Mouse (Mus musculus): ENCODE measurements around the gene Olfr373. TPM values are rescaled to one million over a fixed set of nuclear protein-coding genes. Genes with fewer than 3 reads are reported as not detected.
"Not testable (repeated sequence)": the region's sequence is repeated elsewhere in the genome, so short reads cannot be mapped to it uniquely, and the experiment has no call there.

The Olfr373 gene
- total RNA-seq (2021): not detected
- long read RNA-seq, experiment 1: 0 reads
- long read RNA-seq, experiment 2: 0 reads

DNA sequence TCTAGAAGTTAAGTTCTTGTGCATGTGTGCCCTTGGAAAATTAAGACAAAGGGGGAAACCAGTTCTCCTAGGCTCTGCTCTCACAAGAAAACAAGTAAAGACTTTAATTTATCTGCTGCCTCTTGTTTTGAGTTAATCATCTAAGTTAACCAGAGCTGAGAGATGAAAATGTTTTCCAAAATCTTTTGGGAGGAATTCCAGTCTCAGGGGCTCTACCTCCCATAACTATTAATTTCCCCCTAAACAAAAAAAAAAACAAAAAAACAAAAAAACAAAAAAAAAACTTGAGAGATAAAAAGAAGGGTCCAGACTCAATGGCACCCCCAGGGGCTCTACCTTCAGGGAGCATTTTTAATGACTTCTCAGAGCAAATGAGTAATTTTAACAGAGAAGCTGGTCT lies at the start of gene Olfr373:
TSS of gene Olfr373 (plus strand) at position 301 of the 400 bp plus-strand sequence.
- DNase-seq: not testable (repeated sequence)

DNA sequence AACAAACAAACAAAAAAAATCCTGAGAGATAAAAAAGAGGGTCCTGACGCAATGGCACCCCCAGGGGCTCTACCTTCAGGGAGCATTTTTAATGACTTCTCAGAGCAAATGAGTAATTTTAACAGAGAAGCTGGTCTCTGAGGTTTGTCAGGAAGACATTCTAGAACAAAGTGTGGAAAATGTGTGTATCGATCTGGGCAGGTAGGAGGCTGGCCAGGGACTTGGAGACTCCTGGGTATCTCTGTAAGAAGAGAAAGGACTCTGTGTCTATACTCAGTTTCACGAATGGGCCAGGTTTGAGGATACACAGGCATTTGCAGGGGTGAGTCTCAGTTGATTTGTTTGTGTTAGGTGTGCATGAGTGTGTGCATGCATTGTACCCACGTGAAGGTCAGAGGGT lies 42.1 kb upstream of the Olfr373 start, which contains the start of gene Olfr372:
TSS of gene Olfr372 (plus strand) at position 301 of the 400 bp plus-strand sequence.
- not testable (repeated sequence) for DNase-seq

DNA sequence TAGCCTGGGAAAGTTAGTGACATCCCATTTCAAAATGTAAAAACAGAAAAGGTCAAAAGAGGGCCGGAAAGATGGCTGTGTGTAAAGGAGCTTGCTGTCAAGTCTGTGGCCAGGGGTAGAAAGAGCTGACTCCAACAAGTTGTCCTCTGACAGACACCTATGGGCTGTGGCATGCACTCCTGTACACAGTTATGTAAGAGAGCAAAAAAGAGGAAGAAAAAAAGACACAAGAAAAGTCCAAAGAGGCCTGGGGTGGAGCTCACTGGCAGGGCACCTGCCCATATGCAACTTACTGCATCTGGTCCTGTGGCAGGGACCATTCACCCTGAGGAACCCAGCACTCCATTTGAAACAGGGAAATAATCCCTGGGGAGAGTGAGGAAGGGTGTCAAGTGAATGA lies 40.5 kb upstream of the Olfr373 start:
- no peak for DNase-seq

DNA sequence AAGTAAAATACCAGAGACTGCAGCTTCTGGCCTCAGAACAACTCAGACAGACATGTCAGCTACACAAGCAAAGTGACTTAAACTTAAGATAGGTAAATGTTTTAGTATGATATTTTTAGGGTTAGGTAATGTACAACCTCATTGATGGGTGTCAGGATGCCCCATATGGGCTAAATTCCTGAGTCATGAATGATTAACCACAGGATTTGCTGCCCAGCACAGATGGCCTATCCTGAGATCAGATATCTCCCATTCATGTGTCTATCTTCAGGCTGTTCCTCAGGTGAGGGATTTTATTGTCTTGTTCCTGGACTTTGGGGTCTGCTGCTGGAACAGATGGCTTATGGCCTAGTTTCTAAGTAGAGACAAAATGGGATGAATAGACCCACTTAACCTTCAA lies 28.3 kb upstream of the Olfr373 start:
- not testable (repeated sequence) for DNase-seq

DNA sequence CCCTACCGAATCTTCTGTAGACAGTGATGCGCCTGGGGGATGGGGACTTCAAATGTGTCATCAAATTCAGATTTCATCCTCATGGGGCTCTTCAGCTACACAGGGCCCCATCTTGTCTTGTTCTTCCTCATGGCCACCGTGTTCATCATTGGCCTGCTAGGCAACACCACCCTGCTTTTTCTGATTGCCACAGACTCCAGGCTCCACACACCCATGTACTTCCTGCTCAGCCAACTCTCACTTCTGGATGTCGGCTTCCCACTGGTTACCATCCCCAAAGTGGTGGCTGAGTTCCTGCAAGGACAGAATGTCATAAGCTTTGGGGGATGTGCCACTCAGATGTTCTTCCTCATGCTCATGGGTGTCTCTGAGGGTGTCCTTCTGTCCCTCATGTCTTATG lies 25.3 kb upstream of the Olfr373 start:
- DNase-seq: not testable (repeated sequence)

DNA sequence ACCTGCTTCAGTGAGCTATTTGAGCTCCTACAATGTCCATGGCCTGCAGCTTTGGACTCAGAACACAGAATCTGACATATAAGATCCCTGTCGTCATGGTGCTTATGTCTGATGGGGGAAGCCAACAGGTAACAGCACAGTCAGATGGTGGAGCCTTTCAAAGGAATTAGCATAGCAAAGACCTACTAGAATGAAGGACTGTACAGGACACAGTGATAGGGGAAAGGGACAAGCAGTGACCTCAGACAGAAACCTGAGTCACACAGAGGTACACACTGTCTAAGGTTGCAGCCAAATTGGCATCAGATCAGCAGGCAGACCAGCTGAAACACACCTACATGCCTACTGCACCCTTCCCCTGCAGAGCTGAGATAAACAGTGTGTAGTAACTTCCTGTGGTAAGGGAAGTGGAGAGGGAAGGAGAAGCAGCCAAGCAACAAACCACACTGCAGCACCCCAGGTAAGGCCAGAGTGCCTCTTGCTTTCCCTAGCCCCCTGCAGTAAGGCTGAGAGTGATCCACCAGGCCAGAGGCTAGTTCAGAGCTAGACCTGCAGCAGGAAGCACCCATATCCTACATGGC lies 16.1 kb upstream of the Olfr373 start:
- not testable (repeated sequence) for DNase-seq

DNA sequence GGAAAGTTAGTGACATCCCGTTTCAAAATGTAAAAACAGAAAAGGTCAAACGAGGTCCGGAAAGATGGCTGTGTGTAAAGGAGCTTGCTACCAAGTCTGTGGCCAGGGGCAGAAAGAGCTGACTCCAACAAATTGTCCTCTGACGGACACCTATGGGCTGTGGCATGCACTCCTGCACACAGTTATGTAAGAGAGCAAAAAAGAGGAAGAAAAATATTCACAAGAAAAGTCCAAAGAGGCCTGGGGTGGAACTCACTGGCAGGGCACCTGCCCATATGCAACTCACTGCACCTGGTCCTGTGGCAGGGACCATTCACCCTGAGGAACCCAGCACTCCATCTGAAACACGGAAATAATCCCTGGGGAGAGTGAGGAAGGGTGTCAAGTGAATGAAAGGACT lies 1.8 kb downstream of the Olfr373 start:
- no peak for DNase-seq

DNA sequence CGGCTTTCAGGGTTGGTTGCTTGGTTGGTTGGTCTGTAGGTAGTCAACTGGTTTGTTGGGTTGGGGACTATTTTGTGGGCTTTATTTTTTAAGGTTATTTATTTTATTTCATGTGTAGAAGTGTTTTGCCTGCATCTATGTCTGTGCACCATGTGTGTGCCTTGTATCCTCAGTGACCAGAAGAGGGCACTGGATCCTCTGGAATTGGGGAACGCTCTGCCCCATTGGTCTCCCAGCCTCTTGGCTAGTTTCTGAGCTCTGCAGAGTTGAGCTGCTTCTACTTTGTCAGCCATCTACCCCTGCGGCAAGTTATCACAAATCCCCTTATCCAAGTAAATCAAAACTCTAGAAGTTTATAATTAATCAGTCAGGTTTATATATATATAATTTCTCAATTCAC lies 4.6 kb downstream of the Olfr373 start:
- not testable (repeated sequence) for DNase-seq

DNA sequence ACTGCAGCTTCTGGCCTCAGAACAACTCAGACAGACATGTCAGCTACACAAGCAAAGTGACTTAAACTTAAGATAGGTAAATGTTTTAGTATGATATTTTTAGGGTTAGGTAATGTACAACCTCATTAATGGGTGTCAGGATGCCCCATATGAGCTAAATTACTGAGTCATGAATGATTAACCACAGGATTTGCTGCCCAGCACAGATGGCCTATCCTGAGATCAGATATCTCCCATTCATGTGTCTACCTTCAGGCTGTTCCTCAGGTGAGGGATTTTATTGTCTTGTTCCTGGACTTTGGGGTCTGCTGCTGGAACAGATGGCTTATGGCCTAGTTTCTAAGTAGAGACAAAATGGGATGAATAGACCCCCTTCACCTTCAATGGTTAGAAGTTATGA lies 13.7 kb downstream of the Olfr373 start:
- not testable (repeated sequence) for DNase-seq

DNA sequence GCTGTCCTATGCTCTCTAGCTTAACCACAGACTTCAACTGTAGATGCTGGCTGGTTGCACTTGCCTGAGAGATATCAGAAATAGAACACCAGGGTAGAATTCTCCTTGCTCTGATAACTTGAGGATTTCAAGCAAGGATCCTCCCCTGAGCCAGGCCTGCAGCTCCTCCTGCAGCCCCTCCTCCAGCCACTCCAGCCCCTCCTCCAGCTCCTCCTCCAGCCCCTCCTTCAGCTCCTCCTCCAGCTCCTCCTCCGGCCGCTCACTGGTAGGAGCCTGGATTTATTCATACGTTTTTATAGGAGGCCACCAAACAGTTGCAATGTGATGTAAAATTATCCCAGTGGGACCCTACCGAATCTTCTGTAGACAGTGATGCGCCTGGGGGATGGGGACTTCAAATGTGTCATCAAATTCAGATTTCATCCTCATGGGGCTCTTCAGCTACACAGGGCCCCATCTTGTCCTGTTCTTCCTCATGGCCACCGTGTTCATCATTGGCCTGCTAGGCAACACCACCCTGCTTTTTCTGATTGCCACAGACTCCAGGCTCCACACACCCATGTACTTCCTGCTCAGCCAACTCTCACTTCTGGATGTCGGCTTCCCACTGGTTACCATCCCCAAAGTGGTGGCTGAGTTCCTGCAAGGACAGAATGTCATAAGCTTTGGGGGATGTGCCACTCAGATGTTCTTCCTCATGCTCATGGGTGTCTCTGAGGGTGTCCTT lies 16.6 kb downstream of the Olfr373 start:
- DNase-seq: peak; percentile 39

DNA sequence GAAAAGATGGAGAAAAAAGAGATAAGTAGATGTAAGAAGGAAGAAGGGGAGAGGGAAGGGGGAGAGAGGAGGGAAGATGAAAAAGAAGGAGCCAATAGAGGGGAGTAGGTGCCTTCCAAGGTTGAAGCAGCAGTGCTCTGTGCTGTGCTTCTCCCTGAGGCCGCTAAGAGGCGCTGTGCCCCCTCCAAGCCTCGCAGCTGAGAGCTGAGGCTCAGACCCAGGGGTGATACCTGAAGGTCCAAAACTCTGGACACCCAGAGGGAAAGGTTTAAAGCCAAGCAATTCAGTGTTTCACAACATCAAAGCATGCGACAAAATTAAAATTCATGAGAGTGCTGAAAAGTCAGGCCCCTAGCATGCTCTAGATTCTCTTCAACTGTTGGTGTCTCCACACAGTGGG lies 22.2 kb downstream of the Olfr373 start:
- no peak for DNase-seq

DNA sequence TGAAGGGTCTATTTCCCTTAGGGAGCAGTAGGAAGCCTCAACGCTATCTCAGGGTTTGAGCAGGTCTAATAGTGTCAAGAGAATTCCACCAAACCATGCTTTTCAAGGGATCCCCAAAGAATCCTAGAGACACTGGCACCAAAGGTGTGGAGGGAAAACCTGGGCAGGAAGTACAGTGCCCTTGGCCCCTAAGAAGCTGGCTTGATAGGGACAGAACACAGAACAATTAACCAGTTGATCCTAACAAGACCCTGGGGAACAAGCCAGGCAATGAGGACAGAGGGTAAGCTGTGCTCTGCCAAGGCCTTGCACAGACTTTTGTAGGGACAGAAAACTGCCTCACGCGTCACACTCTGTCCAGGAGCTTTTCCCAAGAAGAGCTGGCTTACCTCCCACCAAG lies 23.8 kb downstream of the Olfr373 start, which contains the start of gene Olfr374:
TSS of gene Olfr374 (plus strand) at position 301 of the 400 bp plus-strand sequence.
- no peak for DNase-seq

DNA sequence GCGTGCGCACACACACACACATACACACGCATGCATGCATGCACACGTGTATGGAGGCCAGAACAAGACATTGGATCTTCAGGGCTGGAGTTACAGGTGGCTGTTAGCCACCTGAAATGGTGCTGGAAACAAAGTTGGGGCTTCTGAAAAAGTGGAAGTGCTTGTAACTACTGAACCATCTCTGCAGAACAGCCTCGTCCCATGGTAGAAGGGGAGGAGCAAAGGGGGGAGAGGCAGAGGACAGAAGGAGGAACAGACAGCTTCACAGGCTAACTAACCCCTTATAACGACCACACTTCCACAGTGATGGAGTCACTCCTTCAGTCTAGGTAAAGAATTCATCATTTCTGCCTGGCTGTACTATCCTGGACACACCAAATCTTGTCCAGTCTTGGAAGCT lies 27.9 kb downstream of the Olfr373 start:
- no peak for DNase-seq

DNA sequence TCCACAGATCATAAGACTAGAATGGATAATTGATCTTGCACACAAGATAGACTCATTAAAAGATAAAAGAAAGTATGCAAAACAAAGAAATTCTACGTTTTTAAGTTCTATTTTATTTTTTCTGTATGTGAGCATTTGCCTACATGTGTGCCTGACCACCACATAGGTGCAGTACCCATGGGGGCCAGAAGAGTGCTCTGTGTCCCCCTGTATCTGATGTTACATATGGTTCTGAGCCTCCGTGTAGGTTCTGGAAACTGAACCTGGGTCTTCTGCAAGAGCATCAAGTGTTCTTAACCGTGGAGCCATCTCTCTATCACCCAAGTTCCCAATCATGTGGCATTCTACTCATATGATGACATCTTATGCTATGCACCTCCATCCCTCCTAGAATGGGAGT lies 29.5 kb downstream of the Olfr373 start:
- no peak for DNase-seq

DNA sequence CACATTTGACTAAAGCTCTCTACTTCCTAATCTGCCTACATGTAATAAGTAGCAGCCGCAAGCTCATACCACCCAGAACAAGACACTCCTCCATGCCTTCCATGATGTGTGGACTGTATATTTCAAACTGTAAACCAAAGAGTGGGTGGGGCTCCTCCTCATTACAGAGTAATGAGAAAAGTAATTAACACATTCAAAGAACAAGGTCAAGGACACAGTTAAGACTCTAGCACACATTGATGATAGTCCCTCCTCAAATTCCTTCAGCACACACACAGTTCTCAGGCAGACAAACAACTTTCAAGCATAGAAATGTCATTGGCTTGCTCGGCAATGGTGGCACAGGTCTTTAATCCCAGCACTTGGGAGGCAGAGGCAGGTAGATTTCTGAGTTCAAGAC lies 32.2 kb downstream of the Olfr373 start:
- DNase-seq: no peak

DNA sequence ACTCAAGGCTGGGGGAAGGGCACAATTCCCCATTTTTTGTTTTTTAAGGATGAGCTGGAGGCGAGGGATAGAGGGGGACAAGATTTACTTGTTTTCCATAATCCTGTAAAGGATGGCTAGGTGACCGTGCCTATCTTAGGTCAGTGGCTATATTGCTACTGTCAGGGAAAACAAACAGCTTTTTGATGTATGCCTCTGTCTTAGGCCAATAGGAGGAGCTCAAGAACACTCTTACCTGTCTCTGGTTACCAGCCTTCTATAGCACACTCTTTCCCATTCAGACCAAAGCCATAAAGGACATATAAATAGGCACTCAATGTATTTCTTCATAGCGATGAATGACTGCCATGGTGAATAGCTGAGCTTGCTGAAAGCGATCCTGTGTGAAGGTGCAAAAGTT lies 35.6 kb downstream of the Olfr373 start:
- no peak for DNase-seq

DNA sequence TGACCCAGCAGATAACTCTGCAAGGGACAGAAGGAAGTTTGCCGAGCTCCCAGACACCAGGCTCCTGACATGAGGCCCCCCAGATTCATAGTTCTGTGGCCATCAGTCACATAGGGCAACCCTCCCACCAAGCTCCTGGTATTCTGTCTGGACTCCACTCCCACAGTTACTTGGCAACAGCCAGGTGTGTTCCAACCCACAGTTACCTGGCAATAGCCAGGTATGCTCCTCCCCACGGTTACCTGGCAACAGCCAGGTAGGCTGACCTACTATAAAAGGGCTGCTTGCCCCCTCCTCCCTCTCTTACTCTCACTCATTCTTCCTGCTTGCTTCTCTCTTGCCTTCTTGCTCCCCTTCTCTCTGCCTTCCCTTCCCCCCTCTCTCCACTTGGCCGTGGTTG lies 38.5 kb downstream of the Olfr373 start:
- not testable (repeated sequence) for DNase-seq

DNA sequence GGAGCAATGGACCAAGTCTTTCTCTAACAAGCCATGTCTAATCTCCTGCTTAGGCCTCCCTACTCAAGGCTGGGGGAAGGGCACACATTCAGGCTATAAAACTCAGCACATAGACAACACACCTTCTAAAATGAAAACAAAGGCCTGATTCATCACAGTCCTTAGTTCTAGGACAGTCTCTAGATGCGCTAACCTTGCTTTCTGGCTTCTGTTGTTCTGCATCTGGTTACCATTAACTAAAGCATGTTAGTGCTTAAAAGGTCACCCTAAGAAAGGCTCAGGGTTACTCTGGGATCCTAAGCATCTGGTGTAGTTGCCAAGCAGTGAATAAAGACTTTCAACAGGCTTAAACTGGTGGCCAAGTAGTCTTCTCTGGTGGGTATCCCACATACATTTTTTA lies 39.0 kb downstream of the Olfr373 start:
- no peak for DNase-seq

DNA sequence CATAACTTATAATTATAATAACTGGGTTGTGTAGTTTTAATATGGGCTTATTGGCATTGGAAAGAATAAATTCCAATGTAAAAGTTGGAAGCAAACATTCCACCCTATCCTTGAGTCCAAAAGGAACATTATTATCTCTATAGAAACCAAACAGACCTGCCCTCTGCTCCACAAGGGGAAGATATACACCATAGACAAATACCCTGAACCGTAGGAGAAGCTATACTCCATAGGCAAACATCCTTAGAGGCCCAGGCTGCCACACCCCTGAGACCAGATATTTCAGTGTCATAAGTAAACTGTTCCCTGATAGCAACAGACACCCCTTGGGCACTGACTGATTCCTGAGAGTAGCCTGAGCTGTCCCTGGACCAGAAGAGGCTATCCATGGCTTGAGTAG lies 44.9 kb downstream of the Olfr373 start:
- DNase-seq: no peak

DNA sequence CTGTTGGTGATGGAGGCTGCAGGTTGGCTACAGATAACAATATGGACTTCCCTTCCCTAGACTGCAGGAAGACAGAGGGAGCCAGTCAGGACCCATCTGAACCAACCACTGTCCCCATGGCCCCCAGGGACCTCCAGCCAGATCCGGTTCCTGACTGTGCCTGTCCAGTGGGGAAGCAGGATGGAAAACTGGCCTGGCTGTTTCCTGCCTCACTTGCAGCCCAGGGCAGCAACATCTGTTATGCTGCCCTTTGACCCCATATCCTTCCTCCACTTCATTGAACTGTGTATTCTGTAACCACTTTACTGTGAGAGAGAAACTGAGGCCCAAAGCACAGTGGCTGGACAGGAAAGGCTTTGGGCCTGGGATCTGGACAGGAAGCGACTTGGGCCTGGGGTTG lies 48.3 kb downstream of the Olfr373 start:
- DNase-seq: no peak

DNA sequence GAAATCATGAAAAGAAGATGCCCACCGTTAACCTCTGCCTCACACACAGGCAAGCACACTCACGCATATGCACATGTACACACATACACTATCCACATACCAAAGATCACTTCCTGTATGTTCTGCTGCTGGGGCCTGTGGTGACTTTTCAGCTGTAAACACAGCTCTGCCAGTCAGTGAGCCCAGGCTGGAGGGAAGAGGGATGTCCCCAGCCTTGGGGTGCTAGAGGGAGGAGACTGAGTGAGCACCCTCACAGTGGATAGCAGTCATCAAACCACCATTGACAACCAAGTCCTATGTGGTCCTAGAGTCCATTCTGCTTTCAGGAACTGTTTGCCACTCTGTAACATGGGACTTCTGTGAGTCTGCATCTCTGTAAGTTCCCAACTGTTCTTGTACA lies 48.9 kb downstream of the Olfr373 start:
- DNase-seq: no peak

DNA sequence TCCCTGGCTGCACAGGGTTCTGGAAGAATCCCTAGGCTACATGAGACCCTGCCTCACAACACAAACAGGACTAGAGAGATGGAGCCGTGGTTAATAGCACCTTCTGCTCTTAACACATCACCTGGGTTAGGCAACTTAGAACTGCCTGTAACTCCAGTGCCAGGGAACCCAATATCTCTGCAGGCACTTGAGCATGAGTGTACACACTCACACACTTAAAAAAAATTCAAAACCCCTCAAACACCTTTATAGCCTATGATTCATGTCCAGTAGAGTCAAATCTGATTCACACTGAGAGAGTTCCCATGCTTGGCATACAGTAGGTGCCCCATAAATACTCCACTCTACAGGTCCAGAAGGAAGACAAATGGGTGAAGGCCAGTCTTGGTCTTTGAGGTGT lies 49.4 kb downstream of the Olfr373 start:
- no peak for DNase-seq

DNA sequence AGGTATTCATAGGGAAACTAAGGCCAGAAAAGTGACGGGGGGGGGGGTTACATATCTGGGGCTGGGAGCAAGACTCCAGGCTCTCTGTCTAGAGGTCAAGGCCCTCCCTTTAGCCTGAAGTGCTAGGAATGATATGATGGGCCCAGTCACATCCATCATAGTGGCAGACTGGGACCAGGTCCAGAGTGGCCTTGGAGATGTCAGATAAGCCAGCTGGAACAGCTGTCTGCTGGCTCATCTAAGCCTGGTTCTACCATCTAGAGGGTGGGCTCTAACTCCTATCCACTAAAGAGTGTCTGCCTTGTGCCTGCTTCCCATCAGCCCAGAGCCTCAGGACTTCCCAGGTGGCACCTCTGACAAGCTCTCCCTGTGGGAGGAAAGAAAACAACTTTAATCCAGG lies 49.9 kb downstream of the Olfr373 start:
- DNase-seq: no peak

DNA sequence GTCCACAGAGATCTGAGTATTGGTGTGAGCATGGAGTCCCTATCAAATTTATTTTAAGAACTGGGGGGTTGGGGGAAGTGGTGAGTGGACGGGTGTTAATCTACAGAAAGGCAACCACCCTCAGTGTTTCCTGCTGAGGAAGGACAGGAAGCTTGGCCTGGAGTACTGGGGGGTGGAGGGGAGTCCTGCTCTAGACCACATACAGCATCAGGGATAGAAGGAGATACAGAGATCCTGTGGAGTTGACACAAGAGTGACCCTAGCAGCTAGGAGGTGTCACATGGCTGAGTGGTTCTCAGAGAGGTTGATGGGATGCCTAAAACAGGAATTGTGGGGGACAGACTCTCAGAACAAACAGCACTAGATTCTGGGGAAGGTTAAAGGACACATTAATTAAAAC lies 50.5 kb downstream of the Olfr373 start:
- no peak for DNase-seq
